Mouse (Mus musculus): ENCODE data around the gene Toporsl. TPM values are rescaled to one million over a fixed set of nuclear protein-coding genes. Genes with fewer than 3 reads are reported as not detected.

The Toporsl gene
- polyA plus RNA-seq, 1 experiment from 2014 or later: not detected

- Histone ChIP-seq H3K27ac (replicated peaks) (no peak overlapping the region), H3K36me3 (ENCODE audit: control insufficient read depth, insufficient read depth, low read length) (no peaks in the 10 kb centered on the region), H3K9ac (ENCODE audit: low read length) (no peak overlapping the region), H3K4me2 (replicated peaks; ENCODE audit: low read depth) (no peak overlapping the region), H3K4me3 (ENCODE audit: low read depth, low read length) (no peak overlapping the region), H3K27me3 (ENCODE audit: control insufficient read depth, insufficient read depth, low read length) (no peaks in the 10 kb centered on the region), H3K9me3 (ENCODE audit: control insufficient read depth, low read length) (no peaks in the 10 kb centered on the region), H3K4me1 (replicated peaks; ENCODE audit: control insufficient read depth, insufficient read depth) (no peaks in the 10 kb centered on the region)
- ATAC-seq (ENCODE audit: low FRiP score, low TSS enrichment): no peak
- TF ChIP-seq CTCF (IDR thresholded peaks at IDR 0.05; ENCODE audit: low read depth): no peak
- TF ChIP-seq EP300 (optimal IDR thresholded peaks at IDR 0.05): no peak
- WGBS: 41% methylated on average over 3 of the region's 3 CpGs
- no peak for DNase-seq (ENCODE audit: low spot score)
These were observed 64.6 kb downstream of the Toporsl start for GRCm38 (mm10) chr4:52660701-52661117.

GRCm38 (mm10) chr4:52661311-52661710 is 65.2 kb downstream of the Toporsl start:
- H3K4me2 ChIP-seq (replicated peaks; ENCODE audit: low read depth): no peak overlapping the region
- ATAC-seq (ENCODE audit: low FRiP score, low TSS enrichment): no peak
- no peak overlapping the region for H3K4me3 ChIP-seq (ENCODE audit: low read depth, low read length)
- no peaks in the 10 kb centered on the region for H3K36me3 ChIP-seq (ENCODE audit: control insufficient read depth, insufficient read depth, low read length)
- no peak for DNase-seq (ENCODE audit: low spot score)
- WGBS: 74% methylated on average over 5 of the region's 5 CpGs
- H3K27me3 ChIP-seq (ENCODE audit: control insufficient read depth, insufficient read depth, low read length): no peaks in the 10 kb centered on the region
- H3K4me1 ChIP-seq (replicated peaks; ENCODE audit: control insufficient read depth, insufficient read depth): no peaks in the 10 kb centered on the region
- no peak overlapping the region for H3K9ac ChIP-seq (ENCODE audit: low read length)
- TF ChIP-seq CTCF (IDR thresholded peaks at IDR 0.05; ENCODE audit: low read depth) (no peak), EP300 (optimal IDR thresholded peaks at IDR 0.05) (no peak)
- no peak overlapping the region for H3K27ac ChIP-seq (replicated peaks)
- no peaks in the 10 kb centered on the region for H3K9me3 ChIP-seq (ENCODE audit: control insufficient read depth, low read length)

Other genes with a start within 250 kb of the Toporsl start
- gene Smc2, start 157.0 kb upstream of the Toporsl start, polyA plus RNA-seq (2015; fragmentation: Nextera tagmentation; extraction: Ambion mirVana): 44.5 and 60.1 TPM in 2 replicates
- not detected in 2 replicates for gene Vma21-ps, start 99.0 kb upstream of the Toporsl start, polyA plus RNA-seq (2015; fragmentation: Nextera tagmentation; extraction: Ambion mirVana)
- not detected in 2 replicates for gene Olfr275, start 218.3 kb downstream of the Toporsl start, polyA plus RNA-seq (2015; fragmentation: Nextera tagmentation; extraction: Ambion mirVana)